Comparison of ENCODE assay signal across 8 mouse cellular contexts in the genomic region with DNA sequence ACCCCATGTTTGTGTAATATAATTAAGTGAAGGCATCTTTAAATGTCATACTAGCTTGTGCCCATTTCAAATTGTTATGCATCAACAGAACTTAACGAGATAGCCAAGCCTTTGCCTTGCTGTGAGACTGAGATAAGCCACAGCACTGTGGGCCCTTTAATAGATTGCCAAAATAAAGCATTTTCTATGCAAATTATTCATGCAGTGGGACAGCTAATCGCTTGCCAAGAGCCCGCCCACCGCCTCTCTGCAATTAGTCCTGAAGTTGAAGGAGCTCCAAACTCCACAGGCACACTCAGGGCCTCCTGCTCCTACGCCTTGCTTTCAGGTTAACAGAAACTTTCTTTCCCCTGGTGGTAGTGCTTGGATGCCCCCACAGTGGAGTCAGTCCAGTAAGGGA. TPM values are rescaled to one million over a fixed set of nuclear protein-coding genes. Genes with fewer than 3 reads are reported as not detected.
DNase-seq lines count a peak whose midpoint lies in the region; ATAC-seq and TF ChIP-seq lines count a peak whose summit lies in the region.

No protein-coding gene starts in this region.

- DNase-seq in spleen, adult 12 weeks (ENCODE audit: low spot score): peak; percentile 42
- DNase-seq in spleen, adult 18-20 months: no peak
- peak; percentile 20 to 48 for DNase-seq in frontal cortex, postnatal 14 days (ENCODE audit: low spot score in 2 of 2)
- peak; percentile 39 for DNase-seq in liver, embryonic 11.5 days (ENCODE audit: low spot score)
- peak; percentile 74 for DNase-seq in telencephalon, adult 2 months (ENCODE audit: low read depth, low spot score)
- DNase-seq in cerebellum, adult 9-10 months: no peak
- no peak for DNase-seq in kidney, adult 2 months

- ATAC-seq in liver, embryonic 11.5 days (replicated peaks; ENCODE audit: low FRiP score): peak; percentile 87
- ATAC-seq in granulocyte monocyte progenitor cell, adult 5-6 weeks (replicated peaks; ENCODE audit: poor library complexity, severe bottlenecking): no peak

- peaks cover 44% of the 10 kb centered on the region for H3K4me1 ChIP-seq in liver, embryonic 11.5 days (replicated peaks; ENCODE audit: control insufficient read depth, insufficient read depth, low read length)
- H3K4me1 ChIP-seq in kidney, adult 2 months (ENCODE audit: control insufficient read depth, insufficient read depth, low read length): no peaks in the 10 kb centered on the region

- no peaks in the 10 kb centered on the region for H3K36me3 ChIP-seq in liver, embryonic 11.5 days (ENCODE audit: control insufficient read depth, insufficient read depth, low read length)
- no peaks in the 10 kb centered on the region for H3K36me3 ChIP-seq in kidney, adult 2 months (ENCODE audit: control insufficient read depth, insufficient read depth, low read length)

- no peak for TF ChIP-seq POLR2A in kidney, adult 2 months (IDR thresholded peaks at IDR 0.05; ENCODE audit: low read depth, low read length)

- WGBS in liver, embryonic 11.5 days: 47% methylated on average over 5 of the region's 5 CpGs
- 71% methylated on average over 5 of the region's 5 CpGs for whole genome bisulfite sequencing in kidney, adult 2 months

- peak overlapping the region; percentile 91 for H3K27ac ChIP-seq in liver, embryonic 11.5 days (ENCODE audit: low read depth, low read length)
- no peak overlapping the region for H3K27ac ChIP-seq in kidney, adult 2 months (ENCODE audit: insufficient read depth, low read depth, low read length)

- H3K27me3 ChIP-seq in liver, embryonic 11.5 days (replicated peaks; ENCODE audit: control insufficient read depth, insufficient read depth, low read length): no peaks in the 10 kb centered on the region
- no peaks in the 10 kb centered on the region for H3K27me3 ChIP-seq in kidney, adult 2 months (replicated peaks; ENCODE audit: control insufficient read depth, insufficient read depth, low read length)

- H3K4me3 ChIP-seq in liver, embryonic 11.5 days (ENCODE audit: low read depth, low read length): 0 out of 2 replicates have a peak overlapping the region, but pooled peaks have one; percentile 14
- no peak overlapping the region for H3K4me3 ChIP-seq in kidney, adult 2 months (ENCODE audit: insufficient read depth, low read depth, low read length)

- H3K4me2 ChIP-seq in liver, embryonic 11.5 days: peak overlapping the region; percentile 55

- no peaks in the 10 kb centered on the region for H3K9me3 ChIP-seq in liver, embryonic 11.5 days (ENCODE audit: control insufficient read depth, low read length)

- peak overlapping the region; percentile 59 for H3K9ac ChIP-seq in liver, embryonic 11.5 days (ENCODE audit: low read depth, low read length)

- TF ChIP-seq CTCF in kidney, adult 2 months (conservative IDR thresholded peaks at IDR 0.05; ENCODE audit: insufficient read depth, insufficient read length, low read depth, low read length): no peak

RNA-seq across cellular contexts. Expression of gene Ric3, which starts 27.9 kb away (rescaled TPM):
- 1.3 and 2.2 TPM in 2 replicates for polyA plus RNA-seq in liver, embryonic 11.5 days (2014; fragmentation: Nextera tagmentation; extraction: Ambion mirVana)
- 0.63 and 0.79 TPM in 2 replicates for polyA plus RNA-seq in kidney, adult 2 months (2012; rRNA removed)
- 0.56 and 1.1 TPM in 2 replicates for total RNA-seq in granulocyte monocyte progenitor cell, adult 5-6 weeks (2014; fragmentation: Nextera tagmentation)
- 0.62 and 2.8 TPM in 2 replicates for total RNA-seq in granulocyte monocyte progenitor cell, adult 5-6 weeks (2017)

Comparison
In these comparisons a context has a peak if more than half of its experiments do, and no peak if none do; other contexts are left out.
1. DNase-seq: peak in spleen, adult 12 weeks (single experiment), frontal cortex, postnatal 14 days (2 of 2), liver, embryonic 11.5 days (single experiment) and telencephalon, adult 2 months (single experiment); none in spleen, adult 18-20 months (0 of 2), cerebellum, adult 9-10 months (single experiment) and kidney, adult 2 months (single experiment).